Mouse (Mus musculus): ENCODE data around the gene Pgbd1. TPM values are rescaled to one million over a fixed set of nuclear protein-coding genes. Genes with fewer than 3 reads are reported as not detected.

Gene Pgbd1
- total and polyA plus RNA-seq, 3 experiments = 0.25 to 0.35 TPM; not detected in 1

DNA sequence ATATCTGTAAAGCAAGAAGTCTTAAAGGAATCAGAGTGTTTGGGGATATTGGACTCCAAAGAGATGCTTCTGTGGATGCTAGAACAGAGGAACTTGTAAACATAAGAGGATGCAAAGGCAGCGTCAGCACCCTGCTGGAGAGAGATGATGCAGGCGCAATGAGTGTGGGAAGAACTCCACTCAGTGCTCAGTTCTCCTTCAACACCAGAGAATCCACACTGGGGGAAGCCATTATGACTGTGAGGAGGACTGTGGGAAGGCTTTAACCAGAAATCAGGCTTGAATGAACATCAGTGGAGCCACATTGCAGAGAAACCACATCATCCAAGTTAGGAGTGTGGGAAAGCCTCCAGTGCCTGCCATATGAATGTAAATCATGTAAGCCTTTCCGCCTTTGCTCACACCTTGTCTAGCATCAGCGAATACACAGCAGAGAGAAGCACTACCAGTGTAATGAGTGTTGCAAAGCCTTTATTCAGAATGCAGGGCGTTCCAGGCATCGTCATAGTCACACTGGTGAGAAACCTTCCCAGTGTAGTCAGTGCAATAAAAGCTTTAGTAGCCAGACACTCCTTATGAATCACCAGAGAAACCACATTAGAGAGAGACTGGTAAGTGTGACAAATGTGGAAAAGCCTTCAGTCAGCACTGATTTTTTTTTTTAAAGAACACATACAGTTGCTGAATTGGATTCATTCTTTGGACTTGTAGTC, 23.4 kb downstream of the Pgbd1 start:
- H3K9ac ChIP-seq (ENCODE audit: control insufficient read depth, low read depth, low read length, poor library complexity, severe bottlenecking) = no peak overlapping the region

DNA sequence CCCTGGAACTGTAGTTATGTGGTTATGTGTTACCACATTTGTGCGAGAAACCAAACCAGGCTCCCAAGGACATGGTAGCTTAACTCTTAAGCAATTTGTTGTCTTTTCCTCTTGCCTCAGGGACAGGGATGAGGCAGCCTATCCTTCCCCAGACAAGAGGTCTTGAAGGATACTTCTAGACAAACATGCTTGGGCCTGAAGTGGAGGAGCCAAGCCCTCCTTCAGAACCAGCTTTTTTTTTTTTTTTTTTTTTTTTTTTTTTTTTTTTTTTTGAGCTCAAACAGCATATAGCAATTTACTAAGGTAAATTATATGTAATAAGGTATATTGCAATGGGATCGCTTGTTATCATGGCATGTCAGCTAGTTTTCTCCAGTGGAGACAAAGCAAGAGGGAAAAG, 25.1 kb downstream of the Pgbd1 start:
- Histone ChIP-seq H3K79me2 (ENCODE audit: control insufficient read depth, insufficient read depth, low read length, poor library complexity) (no peaks in the 10 kb centered on the region), H3K4me1 (ENCODE audit: control insufficient read depth in 1 of 2, insufficient read depth in 2 of 2, low read length in 2 of 2) (peaks cover 3 to 5% of the 10 kb centered on the region in 2 experiments; a peak in 3 of 4 replicates), H3K4me3 (ENCODE audit: control insufficient read depth in 1 of 2, insufficient read depth in 1 of 2, low read depth in 2 of 2, low read length in 2 of 2) (no peak overlapping the region), H3K9me3 (replicated peaks; ENCODE audit: insufficient read depth, low read length) (no peaks in the 10 kb centered on the region), H3K27me3 (ENCODE audit: control insufficient read depth in 1 of 2, insufficient read depth in 2 of 2, low read length in 2 of 2) (no peaks in the 10 kb centered on the region), H3K9ac (ENCODE audit: control insufficient read depth, low read depth, low read length, poor library complexity, severe bottlenecking) (no peak overlapping the region), H3K27ac (ENCODE audit: control insufficient read depth, low read depth, low read length) (no peak overlapping the region), H3K36me3 (ENCODE audit: control insufficient read depth in 1 of 2, insufficient read depth in 2 of 2, low read length in 2 of 2) (peaks cover 0 to 5% of the 10 kb centered on the region in 2 experiments; a peak in 2 of 4 replicates)
- TF ChIP-seq TCF12 (IDR thresholded peaks at IDR 0.05; ENCODE audit: low read depth, low read length) = no peak
- no peak for TF ChIP-seq RAD21 (IDR thresholded peaks at IDR 0.05; ENCODE audit: low read depth, low read length)
- no peak for TF ChIP-seq MYC (IDR thresholded peaks at IDR 0.05; ENCODE audit: low read depth, low read length)
- TF ChIP-seq ZNF384 (IDR thresholded peaks at IDR 0.05; ENCODE audit: low read depth, low read length) = peak; percentile 69
- TF ChIP-seq KAT2A (conservative IDR thresholded peaks at IDR 0.05; ENCODE audit: low read depth, low read length) = no peak
- no peak for TF ChIP-seq CHD2 (IDR thresholded peaks at IDR 0.05; ENCODE audit: low read length)
- TF ChIP-seq CHD1 (IDR thresholded peaks at IDR 0.05; ENCODE audit: low read depth, low read length) = no peak
- DNase-seq (ENCODE audit: low read depth, low spot score) = no peak

More for the DNA sequence above, 23.4 kb downstream of the Pgbd1 start:
- H3K4me3 ChIP-seq (ENCODE audit: control insufficient read depth in 1 of 2, insufficient read depth in 1 of 2, low read depth in 2 of 2, low read length in 2 of 2) = no peak overlapping the region
- no peak for DNase-seq (ENCODE audit: low read depth, low spot score)
- no peaks in the 10 kb centered on the region for H3K9me3 ChIP-seq (replicated peaks; ENCODE audit: insufficient read depth, low read length)
- no peaks in the 10 kb centered on the region for H3K27me3 ChIP-seq (ENCODE audit: control insufficient read depth in 1 of 2, insufficient read depth in 2 of 2, low read length in 2 of 2)
- no peak for TF ChIP-seq ZNF384 (IDR thresholded peaks at IDR 0.05; ENCODE audit: low read depth, low read length)
- no peak for TF ChIP-seq ZMIZ1 (IDR thresholded peaks at IDR 0.05; ENCODE audit: low read depth, low read length)
- TF ChIP-seq MAFK (IDR thresholded peaks at IDR 0.05; ENCODE audit: borderline replicate concordance, low read depth, low read length) = no peak
- TF ChIP-seq CTCF (IDR thresholded peaks at IDR 0.05 in 2 of 3, conservative IDR thresholded peaks at IDR 0.05 in 1 of 3; ENCODE audit: control insufficient read depth in 1 of 3, insufficient read depth in 1 of 3, low read depth in 2 of 3, low read length in 3 of 3, poor library complexity in 1 of 3, severe bottlenecking in 1 of 3) = no peak
- TF ChIP-seq MAZ (IDR thresholded peaks at IDR 0.05; ENCODE audit: low read depth, low read length) = no peak
- TF ChIP-seq NELFE (IDR thresholded peaks at IDR 0.05; ENCODE audit: low read depth, low read length) = no peak
- no peak overlapping the region for H3K27ac ChIP-seq (ENCODE audit: control insufficient read depth, low read depth, low read length)
- no peaks in the 10 kb centered on the region for H3K79me2 ChIP-seq (ENCODE audit: control insufficient read depth, insufficient read depth, low read length, poor library complexity)
- H3K4me1 ChIP-seq (ENCODE audit: control insufficient read depth in 1 of 2, insufficient read depth in 2 of 2, low read length in 2 of 2) = peaks cover 3 to 5% of the 10 kb centered on the region in 2 experiments; a peak in 3 of 4 replicates
- peaks cover 0 to 5% of the 10 kb centered on the region in 2 experiments; a peak in 2 of 4 replicates for H3K36me3 ChIP-seq (ENCODE audit: control insufficient read depth in 1 of 2, insufficient read depth in 2 of 2, low read length in 2 of 2)

DNA sequence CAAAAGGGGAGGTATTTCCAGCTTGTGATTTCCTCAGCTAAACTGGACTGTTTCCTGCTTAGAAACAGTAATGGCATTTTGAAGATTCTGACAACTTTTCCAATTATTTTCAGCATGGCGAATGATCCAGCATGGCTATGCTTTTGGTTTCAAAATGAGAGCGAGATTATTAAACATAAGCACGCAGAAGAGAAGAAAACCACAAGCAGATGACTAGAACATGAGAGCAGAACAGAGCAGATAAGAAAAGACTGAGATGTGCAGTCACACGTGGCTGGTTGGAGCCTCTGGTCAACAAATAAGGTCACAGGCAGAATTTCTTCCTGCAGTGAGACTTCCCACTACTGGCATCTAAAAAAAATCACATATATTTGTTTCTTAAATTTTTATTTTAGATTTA, 25.6 kb downstream of the Pgbd1 start:
- H3K4me1 ChIP-seq (ENCODE audit: control insufficient read depth in 1 of 2, insufficient read depth in 2 of 2, low read length in 2 of 2) = peaks cover 3 to 5% of the 10 kb centered on the region in 2 experiments; a peak in 3 of 4 replicates
- peak overlapping the region; percentile 43 to 78 for H3K4me3 ChIP-seq (ENCODE audit: control insufficient read depth in 1 of 2, insufficient read depth in 1 of 2, low read depth in 2 of 2, low read length in 2 of 2)

More for the DNA sequence above, 25.6 kb downstream of the Pgbd1 start:
- TF ChIP-seq SIN3A (IDR thresholded peaks at IDR 0.05; ENCODE audit: low read length) (peak; percentile 88), MXI1 (IDR thresholded peaks at IDR 0.05; ENCODE audit: low read depth, low read length) (peak; percentile 93), ETS1 (IDR thresholded peaks at IDR 0.05; ENCODE audit: low read depth, low read length) (peak; percentile 93), EP300 (IDR thresholded peaks at IDR 0.05; ENCODE audit: low read depth in 1 of 2, low read length in 2 of 2) (peak in 1 of 2 experiments; percentile 16; a peak in 1 of 4 replicates), GATA1 (IDR thresholded peaks at IDR 0.05; ENCODE audit: low read depth, low read length) (peak; percentile 80), E2F4 (IDR thresholded peaks at IDR 0.05; ENCODE audit: borderline replicate concordance, low read depth, low read length) (0 out of 2 replicates have a peak, but pooled peaks have one; percentile 9), BHLHE40 (IDR thresholded peaks at IDR 0.05; ENCODE audit: borderline replicate concordance, low read depth, low read length) (peak; percentile 72), MYC (IDR thresholded peaks at IDR 0.05; ENCODE audit: low read depth, low read length) (peak; percentile 97), USF1 (IDR thresholded peaks at IDR 0.05; ENCODE audit: low read depth, low read length) (peak; percentile 60; the same call in 1 of the 2 replicates), MAX (IDR thresholded peaks at IDR 0.05; ENCODE audit: low read length) (peak; percentile 91), KAT2A (conservative IDR thresholded peaks at IDR 0.05; ENCODE audit: low read depth, low read length) (no peak), TCF12 (IDR thresholded peaks at IDR 0.05; ENCODE audit: low read depth, low read length) (peak; percentile 23; the same call in 1 of the 2 replicates), CHD2 (IDR thresholded peaks at IDR 0.05; ENCODE audit: low read length) (no peak), POLR2AphosphoS2 (IDR thresholded peaks at IDR 0.05; ENCODE audit: low read length) (no peak), SMC3 (IDR thresholded peaks at IDR 0.05; ENCODE audit: low read depth, low read length) (no peak)
- H3K36me3 ChIP-seq (ENCODE audit: control insufficient read depth in 1 of 2, insufficient read depth in 2 of 2, low read length in 2 of 2) = peaks cover 0 to 5% of the 10 kb centered on the region in 2 experiments; a peak in 2 of 4 replicates
- peak overlapping the region; percentile 34 for H3K27ac ChIP-seq (ENCODE audit: control insufficient read depth, low read depth, low read length)
- H3K9ac ChIP-seq (ENCODE audit: control insufficient read depth, low read depth, low read length, poor library complexity, severe bottlenecking) = peak overlapping the region; percentile 34
- peak; percentile 67 for DNase-seq (ENCODE audit: low read depth, low spot score)
- H3K9me3 ChIP-seq (replicated peaks; ENCODE audit: insufficient read depth, low read length) = no peaks in the 10 kb centered on the region
- no peaks in the 10 kb centered on the region for H3K79me2 ChIP-seq (ENCODE audit: control insufficient read depth, insufficient read depth, low read length, poor library complexity)
- peaks cover 0 to under 1% of the 10 kb centered on the region in 2 experiments; a peak in 1 of 4 replicates for H3K27me3 ChIP-seq (ENCODE audit: control insufficient read depth in 1 of 2, insufficient read depth in 2 of 2, low read length in 2 of 2)
